Mouse (Mus musculus) hindbrain, embryonic 15.5 days (tissue): Measurements from ENCODE around the gene Adgrf5. TPM values are rescaled to one million over a fixed set of nuclear protein-coding genes. Genes with fewer than 3 reads are reported as not detected.

Source experiments
- ATAC-seq: fragments of 200-750 bp; cut with Nextera tagmentation; 2 replicates; pipeline ENCODE4 v1.8.0; 2017; ENCODE audit warnings: low read depth, moderate number of reproducible peaks, moderate TSS enrichment; ENCODE audit not compliant: low FRiP score
- H3K27ac ChIP-seq: fragments of 300-500 bp; sonication (generic); replicated peaks from 2 replicates; pipeline ENCODE4 v1.5.1; 2015; ENCODE audit warnings: mild to moderate bottlenecking, inconsistent platforms
- H3K27me3 ChIP-seq: fragments of 300-500 bp; sonication (generic); 2 replicates; pipeline ENCODE4 v1.6.1; 2015; ENCODE audit warnings: control low read depth, inconsistent platforms
- H3K36me3 ChIP-seq: fragments of 300-500 bp; sonication (generic); 2 replicates; pipeline ENCODE4 v1.6.1; 2015; ENCODE audit warnings: control low read depth, inconsistent platforms
- H3K4me1 ChIP-seq: fragments of 300-500 bp; sonication (generic); replicated peaks from 2 replicates; pipeline ENCODE4 v1.6.1; 2015; ENCODE audit warnings: control low read depth, inconsistent platforms
- H3K4me2 ChIP-seq: fragments of 300-500 bp; sonication (generic); 2 replicates; pipeline ENCODE4 v1.6.1; 2015; ENCODE audit warnings: moderate library complexity, mild to moderate bottlenecking, inconsistent platforms
- H3K4me3 ChIP-seq: fragments of 300-500 bp; sonication (generic); 2 replicates; pipeline ENCODE4 v1.5.1; 2015; ENCODE audit warnings: mild to moderate bottlenecking, inconsistent platforms
- H3K9ac ChIP-seq: fragments of 300-500 bp; sonication (generic); 2 replicates; pipeline ENCODE4 v1.6.1; 2015; ENCODE audit warnings: inconsistent platforms
- H3K9me3 ChIP-seq: fragments of 300-500 bp; sonication (generic); 2 replicates; pipeline ENCODE4 v1.6.1; 2016; ENCODE audit warnings: control low read depth, inconsistent platforms
- WGBS: fragments of 180-500 bp; shearing (Covaris S2); methylation state at CpG from one replicate; pipeline ENCODE4 v1.1.7; 2015; 5-methylcytosine and 5-hydroxymethylcytosine counted together
- polyA plus RNA-seq: library from polyadenylated mRNA; unstranded; fragments of >200 nt; fragmentation: Nextera tagmentation; extraction: Ambion mirVana; gene quantifications from 2 replicates; pipeline ENCODE4 v1.2.1, GENCODE M21; 2015

Gene Adgrf5
- polyA plus RNA-seq, 1 experiment from 2014 or later = 9.0 TPM

GRCm38 (mm10) chr17:43387171-43387570 lies 26.9 kb downstream of the Adgrf5 start:
- Histone ChIP-seq H3K36me3 (no peaks in the 10 kb centered on the region), H3K27me3 (no peaks in the 10 kb centered on the region), H3K4me3 (no peak overlapping the region), H3K9me3 (no peaks in the 10 kb centered on the region), H3K4me2 (no peak overlapping the region), H3K9ac (no peak overlapping the region), H3K27ac (no peak overlapping the region), H3K4me1 (no peaks in the 10 kb centered on the region)
- 82% methylated on average over 3 of the region's 3 CpGs for WGBS
- ATAC-seq = no peak

GRCm38 (mm10) chr17:43389256-43389655 lies 29.0 kb downstream of the Adgrf5 start:
- Histone ChIP-seq H3K4me2 (no peak overlapping the region), H3K36me3 (no peaks in the 10 kb centered on the region), H3K9ac (no peak overlapping the region), H3K27ac (no peak overlapping the region), H3K27me3 (no peaks in the 10 kb centered on the region), H3K4me1 (no peaks in the 10 kb centered on the region), H3K9me3 (no peaks in the 10 kb centered on the region), H3K4me3 (no peak overlapping the region)
- no peak for ATAC-seq
- 91% methylated on average over 11 of the region's 11 CpGs for WGBS

- Histone ChIP-seq H3K36me3 (no peaks in the 10 kb centered on the region), H3K27me3 (no peaks in the 10 kb centered on the region), H3K4me3 (no peak overlapping the region), H3K9me3 (no peaks in the 10 kb centered on the region), H3K4me1 (no peaks in the 10 kb centered on the region), H3K4me2 (no peak overlapping the region), H3K27ac (no peak overlapping the region), H3K9ac (no peak overlapping the region)
- 67% methylated on average over 9 of the region's 9 CpGs for WGBS
- ATAC-seq = no peak
These were observed 31.9 kb downstream of the Adgrf5 start for GRCm38 (mm10) chr17:43392191-43392590.

- Histone ChIP-seq H3K4me3 (no peak overlapping the region), H3K36me3 (no peaks in the 10 kb centered on the region), H3K4me2 (no peak overlapping the region), H3K9ac (no peak overlapping the region), H3K4me1 (no peaks in the 10 kb centered on the region), H3K27ac (no peak overlapping the region), H3K27me3 (no peaks in the 10 kb centered on the region), H3K9me3 (no peaks in the 10 kb centered on the region)
- 80% methylated on average over 8 of the region's 8 CpGs for WGBS
- ATAC-seq = no peak
These were observed 33.4 kb downstream of the Adgrf5 start for GRCm38 (mm10) chr17:43393669-43394068.

DNA sequence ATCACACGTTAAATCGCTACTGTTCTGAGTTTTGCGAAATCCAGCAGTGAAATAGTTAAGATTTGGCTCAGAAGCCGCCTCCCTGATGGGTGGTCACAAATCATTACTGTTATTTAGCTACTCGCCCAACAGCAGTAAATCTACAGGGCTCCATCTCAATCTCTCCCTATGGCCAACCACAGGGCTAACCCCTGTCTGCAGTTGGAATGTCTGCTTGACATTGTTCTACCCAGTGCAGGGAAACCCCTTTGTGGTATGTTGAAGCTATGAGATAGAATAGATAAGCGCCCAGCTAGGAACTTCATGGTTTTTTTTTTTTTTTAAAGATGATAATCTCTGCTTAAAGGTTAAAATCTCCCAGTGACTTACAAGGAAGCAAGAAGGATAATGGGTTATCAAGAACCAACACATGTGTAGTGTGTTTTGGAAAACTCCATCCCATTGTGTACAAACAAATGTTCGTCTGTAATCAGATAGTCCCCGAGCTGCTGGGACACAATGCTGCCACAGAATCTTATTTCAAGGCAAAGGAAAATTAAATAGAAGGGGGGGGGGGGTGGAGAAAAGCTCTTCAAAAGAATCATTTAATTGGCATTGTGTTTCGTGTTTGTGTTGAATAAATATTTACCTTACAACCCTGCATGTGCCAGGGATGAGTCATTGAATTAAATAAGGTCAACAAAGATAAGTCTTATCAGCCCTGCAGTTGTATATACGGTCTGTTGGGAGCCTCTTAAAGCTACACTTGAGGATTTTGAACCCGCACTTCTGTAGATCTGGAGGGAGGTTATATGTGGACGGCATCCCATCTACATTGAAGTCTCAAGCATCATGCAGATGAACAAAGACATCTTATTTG lies 35.4 kb downstream of the Adgrf5 start:
- no peak overlapping the region for H3K4me3 ChIP-seq
- H3K4me1 ChIP-seq = no peaks in the 10 kb centered on the region
- H3K9ac ChIP-seq = no peak overlapping the region
- no peak for ATAC-seq
- no peak overlapping the region for H3K4me2 ChIP-seq
- 79% methylated on average over 12 of the region's 12 CpGs for WGBS
- no peaks in the 10 kb centered on the region for H3K9me3 ChIP-seq
- H3K36me3 ChIP-seq = no peaks in the 10 kb centered on the region
- no peaks in the 10 kb centered on the region for H3K27me3 ChIP-seq
- no peak overlapping the region for H3K27ac ChIP-seq

GRCm38 (mm10) chr17:43398612-43399011 lies 38.4 kb downstream of the Adgrf5 start:
- Histone ChIP-seq H3K27ac (no peak overlapping the region), H3K4me2 (no peak overlapping the region), H3K4me3 (no peak overlapping the region), H3K9ac (no peak overlapping the region), H3K4me1 (no peaks in the 10 kb centered on the region), H3K36me3 (no peaks in the 10 kb centered on the region), H3K9me3 (no peaks in the 10 kb centered on the region), H3K27me3 (no peaks in the 10 kb centered on the region)
- no peak for ATAC-seq
- 40% methylated on average over 7 of the region's 7 CpGs for WGBS

GRCm38 (mm10) chr17:43399151-43399550 lies 38.9 kb downstream of the Adgrf5 start:
- WGBS = 50% methylated on average over 3 of the region's 3 CpGs
- Histone ChIP-seq H3K4me2 (no peak overlapping the region), H3K4me3 (no peak overlapping the region), H3K9ac (no peak overlapping the region), H3K27me3 (no peaks in the 10 kb centered on the region), H3K27ac (no peak overlapping the region), H3K4me1 (no peaks in the 10 kb centered on the region), H3K9me3 (no peaks in the 10 kb centered on the region), H3K36me3 (no peaks in the 10 kb centered on the region)
- ATAC-seq = no peak

DNA sequence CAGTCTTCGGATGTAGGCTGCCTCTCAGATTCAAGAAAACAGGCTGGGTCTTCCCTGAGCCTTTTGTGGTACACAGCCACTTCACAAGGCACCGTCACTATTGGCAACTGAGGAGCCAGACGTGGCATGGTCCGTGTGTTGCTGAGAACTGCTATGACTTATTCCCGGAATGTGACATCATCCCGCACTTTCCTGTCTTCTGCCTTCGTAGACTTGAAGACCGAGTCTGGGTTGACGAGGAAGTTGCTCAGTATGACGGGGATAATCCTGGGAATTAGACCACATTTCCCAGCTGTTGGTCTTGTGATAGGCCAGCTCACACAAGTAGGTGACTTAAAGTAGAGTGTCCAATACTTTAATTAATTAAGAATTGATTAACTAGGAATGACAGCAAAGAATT lies 40.2 kb downstream of the Adgrf5 start:
- Histone ChIP-seq H3K9me3 (no peaks in the 10 kb centered on the region), H3K4me2 (no peak overlapping the region), H3K9ac (no peak overlapping the region), H3K36me3 (no peaks in the 10 kb centered on the region), H3K4me1 (no peaks in the 10 kb centered on the region), H3K27me3 (no peaks in the 10 kb centered on the region), H3K4me3 (no peak overlapping the region), H3K27ac (no peak overlapping the region)
- WGBS = 70% methylated on average over 10 of the region's 10 CpGs
- no peak for ATAC-seq

DNA sequence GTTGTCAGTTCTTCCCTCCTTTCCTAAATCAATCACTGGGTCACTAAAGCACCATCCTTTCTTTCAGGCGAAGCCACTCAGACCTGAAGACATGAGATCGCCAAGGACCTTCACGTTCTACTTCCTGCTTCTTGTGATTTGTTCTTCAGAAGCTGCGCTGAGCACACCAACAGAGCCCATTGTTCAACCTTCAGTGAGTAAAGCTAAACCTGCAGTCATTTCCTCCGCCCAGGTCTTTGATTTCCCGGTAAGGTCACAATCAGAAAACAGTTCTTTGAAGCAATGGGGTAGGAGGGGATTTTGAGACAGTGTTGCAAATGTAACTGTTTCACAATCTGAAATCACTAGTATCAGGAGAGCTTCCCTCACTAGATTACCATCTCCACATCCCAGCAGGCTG lies 43.6 kb downstream of the Adgrf5 start:
- H3K4me3 ChIP-seq = no peak overlapping the region
- 40% methylated on average over 6 of the region's 6 CpGs for WGBS
- ATAC-seq = no peak
- no peak overlapping the region for H3K27ac ChIP-seq
- no peaks in the 10 kb centered on the region for H3K4me1 ChIP-seq
- no peak overlapping the region for H3K4me2 ChIP-seq
- no peak overlapping the region for H3K9ac ChIP-seq
- H3K9me3 ChIP-seq = no peaks in the 10 kb centered on the region
- H3K27me3 ChIP-seq = no peaks in the 10 kb centered on the region
- no peaks in the 10 kb centered on the region for H3K36me3 ChIP-seq

- Histone ChIP-seq H3K9ac (no peak overlapping the region), H3K4me2 (no peak overlapping the region), H3K9me3 (no peaks in the 10 kb centered on the region), H3K4me3 (no peak overlapping the region), H3K27me3 (no peaks in the 10 kb centered on the region), H3K36me3 (no peaks in the 10 kb centered on the region), H3K4me1 (no peaks in the 10 kb centered on the region), H3K27ac (no peak overlapping the region)
- 59% methylated on average over 5 of the region's 5 CpGs for whole genome bisulfite sequencing
- ATAC-seq = no peak
These were observed 44.2 kb downstream of the Adgrf5 start for GRCm38 (mm10) chr17:43404408-43404807.

DNA sequence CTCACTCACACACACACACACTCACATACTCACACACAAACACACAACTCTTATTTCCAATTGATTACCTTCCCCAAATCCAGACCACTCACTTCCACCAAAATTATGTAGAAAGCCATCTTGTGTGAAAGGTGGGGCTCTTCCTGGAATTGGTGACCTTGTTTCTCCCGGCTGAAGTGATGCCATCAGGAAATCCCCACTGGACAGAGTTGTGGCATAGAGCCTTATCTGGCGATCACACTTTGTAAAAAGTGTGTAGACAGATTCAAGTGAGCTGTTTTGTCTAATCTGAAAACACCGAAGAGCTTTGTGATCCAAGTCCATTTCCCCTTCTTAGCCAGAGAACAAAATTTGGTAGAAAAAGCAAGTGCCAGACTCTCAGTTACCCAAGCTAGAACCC lies 46.1 kb downstream of the Adgrf5 start:
- 93% methylated on average over 3 of the region's 3 CpGs for WGBS

GRCm38 (mm10) chr17:43407548-43407947 lies 47.3 kb downstream of the Adgrf5 start:
- H3K4me2 ChIP-seq = no peak overlapping the region
- H3K27ac ChIP-seq = no peak overlapping the region
- no peaks in the 10 kb centered on the region for H3K9me3 ChIP-seq
- H3K9ac ChIP-seq = no peak overlapping the region
- H3K27me3 ChIP-seq = no peaks in the 10 kb centered on the region
- WGBS = 83% methylated on average over 7 of the region's 7 CpGs
- H3K4me1 ChIP-seq = no peaks in the 10 kb centered on the region
- no peak overlapping the region for H3K4me3 ChIP-seq
- ATAC-seq = no peak
- H3K36me3 ChIP-seq = no peaks in the 10 kb centered on the region

More for the DNA sequence above, 46.1 kb downstream of the Adgrf5 start:
- H3K4me3 ChIP-seq = no peak overlapping the region
- H3K4me2 ChIP-seq = no peak overlapping the region
- H3K9ac ChIP-seq = no peak overlapping the region
- no peak overlapping the region for H3K27ac ChIP-seq
- H3K27me3 ChIP-seq = no peaks in the 10 kb centered on the region
- no peaks in the 10 kb centered on the region for H3K36me3 ChIP-seq
- H3K4me1 ChIP-seq = no peaks in the 10 kb centered on the region
- ATAC-seq = no peak
- H3K9me3 ChIP-seq = no peaks in the 10 kb centered on the region

DNA sequence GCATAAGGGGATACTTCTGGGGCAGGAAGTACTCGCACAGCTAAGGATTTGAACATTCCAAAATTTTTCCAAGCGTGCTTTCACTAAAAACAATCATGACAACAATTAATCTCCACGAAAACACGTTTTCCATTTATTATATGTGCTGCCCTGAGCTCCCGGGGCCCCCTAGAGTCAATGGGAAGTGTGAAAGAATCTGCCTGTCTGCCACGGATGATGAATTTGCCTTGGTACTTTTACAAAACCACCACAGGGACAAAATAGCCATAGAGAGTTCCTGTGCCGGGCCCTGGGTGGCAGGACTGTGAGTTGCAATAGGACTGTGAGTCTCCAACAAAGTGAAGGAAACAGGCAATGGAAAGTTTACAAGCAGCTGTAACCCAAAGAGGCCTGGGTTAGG lies 52.9 kb downstream of the Adgrf5 start:
- no peak overlapping the region for H3K4me3 ChIP-seq
- H3K4me2 ChIP-seq = no peak overlapping the region
- H3K9me3 ChIP-seq = no peaks in the 10 kb centered on the region
- no peaks in the 10 kb centered on the region for H3K36me3 ChIP-seq
- H3K27ac ChIP-seq = no peak overlapping the region
- H3K4me1 ChIP-seq = no peaks in the 10 kb centered on the region
- H3K27me3 ChIP-seq = no peaks in the 10 kb centered on the region
- WGBS = 56% methylated on average over 7 of the region's 7 CpGs
- H3K9ac ChIP-seq = no peak overlapping the region
- ATAC-seq = no peak
